Mouse (Mus musculus) intestine, postnatal 0 days (tissue): ENCODE results near the gene Dab1. TPM values are rescaled to one million over a fixed set of nuclear protein-coding genes. Genes with fewer than 3 reads are reported as not detected.

ENCODE experiments used
- ATAC-seq: fragments of 200-750 bp; cut with Nextera tagmentation; 2 replicates; pipeline ENCODE4 v1.8.0; 2017; ENCODE audit warnings: mild to moderate bottlenecking, moderate TSS enrichment, moderate library complexity
- H3K27ac ChIP-seq: fragments of 300-500 bp; sonication (generic); 2 replicates; pipeline ENCODE4 v1.5.1; 2014; ENCODE audit warnings: mild to moderate bottlenecking, low read depth, low read length, moderate library complexity
- H3K27me3 ChIP-seq: fragments of 300-500 bp; sonication (generic); replicated peaks from 2 replicates; pipeline ENCODE4 v1.6.1; 2014; ENCODE audit warnings: low read length, mixed read lengths; ENCODE audit not compliant: control insufficient read depth, insufficient read depth
- H3K36me3 ChIP-seq: fragments of 300-500 bp; sonication (generic); 2 replicates; pipeline ENCODE4 v1.6.1; 2014; ENCODE audit warnings: mild to moderate bottlenecking, moderate library complexity; ENCODE audit not compliant: control insufficient read depth, insufficient read depth
- H3K4me1 ChIP-seq: fragments of 300-500 bp; sonication (generic); replicated peaks from 2 replicates; pipeline ENCODE4 v1.6.1; 2014; ENCODE audit warnings: antibody characterized with exemption, low read length, mixed read lengths; ENCODE audit not compliant: control insufficient read depth, insufficient read depth
- H3K4me2 ChIP-seq: fragments of 300-500 bp; sonication (generic); replicated peaks from 2 replicates; pipeline ENCODE4 v1.6.1; 2014; ENCODE audit warnings: low read depth, mild to moderate bottlenecking, moderate library complexity
- H3K4me3 ChIP-seq: fragments of 300-500 bp; sonication (generic); 2 replicates; pipeline ENCODE4 v1.5.1; 2014; ENCODE audit warnings: low read depth, low read length
- H3K9ac ChIP-seq: fragments of 300-500 bp; sonication (generic); 2 replicates; pipeline ENCODE4 v1.6.1; 2014; ENCODE audit warnings: mild to moderate bottlenecking, low read depth, low read length
- H3K9me3 ChIP-seq: fragments of 300-500 bp; sonication (generic); 2 replicates; pipeline ENCODE4 v1.6.1; 2016; ENCODE audit warnings: mixed run types; ENCODE audit not compliant: control insufficient read depth
- CTCF ChIP-seq: sonication (generic); IDR thresholded peaks from 2 replicates; pipeline ENCODE4 v1.5.1; 2016; ENCODE audit warnings: low read depth, mild to moderate bottlenecking, control low read depth, antibody characterized with exemption, moderate library complexity
- WGBS: fragments of 180-500 bp; shearing (Covaris S2); extraction: QIAGEN DNeasy Blood & Tissue Kit; methylation state at CpG from one replicate; pipeline ENCODE4 v1.1.7; 2014; 5-methylcytosine and 5-hydroxymethylcytosine counted together
- polyA plus RNA-seq: library from polyadenylated mRNA; unstranded; fragments of >200 nt; fragmentation: Nextera tagmentation; extraction: Ambion mirVana; gene quantifications from 2 replicates; pipeline ENCODE4 v1.2.1, GENCODE M21; 2015

The Dab1 gene
- polyA plus RNA-seq, 1 experiment from 2014 or later: 61.3 TPM

DNA sequence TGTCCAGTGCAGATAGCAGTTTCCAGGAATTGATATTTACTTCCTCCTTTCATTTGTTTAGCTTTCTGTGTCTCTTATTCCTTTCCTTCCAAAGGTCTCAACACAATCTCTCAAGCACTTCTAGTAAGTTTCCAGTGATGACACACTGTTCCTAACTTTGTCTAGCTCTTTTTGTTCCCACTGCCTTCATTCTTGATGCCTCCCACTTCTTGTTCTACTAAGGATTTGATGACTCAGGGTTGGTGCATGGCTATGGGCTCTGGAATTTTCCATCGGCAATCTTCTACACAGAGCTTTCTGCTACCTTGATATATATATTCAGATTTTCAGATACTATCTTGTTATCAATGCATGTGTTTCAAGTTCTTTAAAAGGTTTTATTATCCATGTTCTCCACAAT, 656.1 kb downstream of the Dab1 start:
- no peak for ATAC-seq
- 93% methylated on average over 1 of the region's 1 CpGs for WGBS
- no peak for TF ChIP-seq CTCF
- Histone ChIP-seq H3K4me2 (no peak overlapping the region), H3K4me1 (no peaks in the 10 kb centered on the region), H3K9ac (no peak overlapping the region), H3K9me3 (no peaks in the 10 kb centered on the region), H3K4me3 (no peak overlapping the region), H3K27me3 (no peaks in the 10 kb centered on the region), H3K36me3 (no peaks in the 10 kb centered on the region), H3K27ac (no peak overlapping the region)

DNA sequence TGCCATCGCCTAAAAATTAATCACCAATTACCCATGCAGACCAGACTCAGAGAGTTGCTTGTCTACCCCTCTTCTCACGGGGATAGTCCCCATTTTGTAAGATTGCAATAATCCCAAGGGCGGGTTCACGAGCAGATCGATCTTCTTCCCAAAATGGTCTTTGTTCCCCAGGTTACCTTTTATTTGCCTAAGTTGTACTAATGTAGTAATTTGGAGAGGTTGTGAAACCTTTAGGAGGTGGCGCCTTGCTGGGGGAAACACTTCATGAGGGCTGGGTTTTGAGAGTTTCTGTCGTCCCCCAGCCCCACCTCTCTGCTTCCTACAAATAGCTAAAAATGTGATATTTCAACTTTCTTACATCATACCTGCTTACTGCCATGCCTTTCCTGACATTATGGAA, 657.8 kb downstream of the Dab1 start:
- no peak for ATAC-seq
- Histone ChIP-seq H3K27ac (no peak overlapping the region), H3K36me3 (no peaks in the 10 kb centered on the region), H3K9ac (no peak overlapping the region), H3K27me3 (no peaks in the 10 kb centered on the region), H3K4me3 (no peak overlapping the region), H3K4me1 (no peaks in the 10 kb centered on the region), H3K4me2 (no peak overlapping the region), H3K9me3 (no peaks in the 10 kb centered on the region)
- no peak for TF ChIP-seq CTCF
- 89% methylated on average over 7 of the region's 7 CpGs for WGBS

DNA sequence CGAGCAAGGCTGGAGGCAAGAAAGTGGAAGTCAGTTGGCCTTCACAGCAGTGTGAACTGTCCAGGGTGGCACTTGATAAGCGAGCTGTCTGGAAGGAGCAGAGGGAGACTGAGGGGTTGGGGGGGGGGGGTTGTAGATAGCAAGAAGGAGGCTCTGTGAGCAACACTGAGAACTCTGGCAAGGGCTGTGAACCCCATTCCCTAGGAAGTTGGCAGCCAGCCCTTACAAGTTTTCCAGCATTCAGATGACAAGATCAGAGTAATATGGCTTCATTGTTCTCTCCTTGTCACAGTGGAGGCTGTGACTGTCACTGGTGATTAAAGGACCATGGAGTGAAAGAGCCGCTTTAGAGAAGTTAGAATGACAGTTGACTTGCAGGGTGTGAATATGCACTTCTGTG, 662.4 kb downstream of the Dab1 start:
- WGBS: 59% methylated on average over 3 of the region's 3 CpGs
- ATAC-seq: no peak

DNA sequence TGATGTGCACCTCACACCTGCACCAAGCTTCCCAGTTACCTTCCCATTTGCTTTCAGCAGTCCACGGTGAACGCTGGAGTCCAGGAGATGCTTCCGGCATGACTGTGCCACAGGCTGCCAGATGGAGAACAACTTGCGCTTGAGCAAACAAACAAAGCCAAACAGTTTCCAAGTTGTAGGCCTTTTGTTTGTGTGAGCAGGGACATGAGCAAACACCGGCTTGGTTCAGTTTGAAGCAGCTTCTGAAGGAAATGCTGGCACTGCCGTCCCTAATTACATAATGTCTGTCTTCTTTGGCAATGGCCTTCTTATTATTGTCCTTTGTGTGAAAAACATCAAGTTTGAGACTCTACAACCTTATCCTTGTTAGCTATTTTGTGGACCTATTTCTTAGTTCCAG, 664.7 kb downstream of the Dab1 start:
- no peak for TF ChIP-seq CTCF
- H3K4me1 ChIP-seq: no peaks in the 10 kb centered on the region
- WGBS: 52% methylated on average over 6 of the region's 6 CpGs

More for the DNA sequence above, 662.4 kb downstream of the Dab1 start:
- Histone ChIP-seq H3K9ac (no peak overlapping the region), H3K27me3 (no peaks in the 10 kb centered on the region), H3K36me3 (no peaks in the 10 kb centered on the region), H3K9me3 (no peaks in the 10 kb centered on the region), H3K4me2 (no peak overlapping the region), H3K4me3 (no peak overlapping the region), H3K27ac (no peak overlapping the region), H3K4me1 (no peaks in the 10 kb centered on the region)
- no peak for TF ChIP-seq CTCF

DNA sequence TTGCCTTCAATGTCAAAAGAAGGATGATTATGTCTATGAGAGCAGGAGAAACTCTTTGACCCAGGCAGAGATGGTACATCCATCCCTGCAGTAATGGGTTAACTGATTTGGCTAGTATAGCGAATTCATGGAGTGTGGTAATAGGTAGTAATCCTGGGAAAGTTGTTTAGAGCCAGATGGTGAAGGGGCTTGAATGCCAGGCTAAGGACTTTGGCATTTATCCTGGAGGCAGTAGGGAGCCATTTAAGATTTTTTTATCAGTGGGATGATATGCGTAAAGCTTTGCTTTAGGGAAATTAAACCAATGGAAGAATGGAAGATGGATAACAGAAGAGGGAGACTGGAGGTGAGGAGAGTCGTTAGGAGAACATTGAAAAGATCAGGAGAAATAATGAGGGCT, 669.2 kb downstream of the Dab1 start:
- Histone ChIP-seq H3K27ac (no peak overlapping the region), H3K4me1 (no peaks in the 10 kb centered on the region), H3K9ac (no peak overlapping the region), H3K36me3 (no peaks in the 10 kb centered on the region), H3K27me3 (no peaks in the 10 kb centered on the region), H3K4me2 (no peak overlapping the region), H3K4me3 (no peak overlapping the region), H3K9me3 (no peaks in the 10 kb centered on the region)
- TF ChIP-seq CTCF: no peak
- ATAC-seq: no peak
- WGBS: 79% methylated on average over 3 of the region's 3 CpGs

More for the DNA sequence above, 664.7 kb downstream of the Dab1 start:
- Histone ChIP-seq H3K27me3 (no peaks in the 10 kb centered on the region), H3K27ac (no peak overlapping the region), H3K4me3 (no peak overlapping the region), H3K9ac (no peak overlapping the region), H3K9me3 (no peaks in the 10 kb centered on the region), H3K4me2 (no peak overlapping the region), H3K36me3 (no peaks in the 10 kb centered on the region)
- no peak for ATAC-seq

DNA sequence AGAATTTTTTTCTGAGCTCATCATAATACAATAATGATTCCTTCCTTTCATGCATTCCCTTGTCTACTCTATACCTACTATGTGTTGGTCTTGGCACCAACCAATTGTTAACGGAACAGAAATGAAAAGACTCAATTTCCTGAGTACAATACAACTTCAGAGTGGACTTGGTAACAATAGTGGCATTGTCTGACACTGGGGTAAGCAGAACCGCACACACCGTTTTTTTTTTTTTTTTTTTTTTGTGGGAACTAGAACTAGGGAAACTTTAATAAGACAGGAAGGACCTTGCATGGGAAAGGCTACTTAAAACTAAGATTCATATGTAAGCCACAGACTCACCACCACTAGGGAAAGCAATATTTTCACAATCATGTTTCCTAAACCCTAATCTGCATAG, 682.6 kb downstream of the Dab1 start:
- Histone ChIP-seq H3K4me3 (no peak overlapping the region), H3K9me3 (no peaks in the 10 kb centered on the region), H3K4me2 (no peak overlapping the region), H3K27ac (no peak overlapping the region), H3K4me1 (no peaks in the 10 kb centered on the region), H3K9ac (no peak overlapping the region), H3K27me3 (no peaks in the 10 kb centered on the region), H3K36me3 (no peaks in the 10 kb centered on the region)
- TF ChIP-seq CTCF: no peak
- WGBS: 67% methylated on average over 3 of the region's 3 CpGs
- no peak for ATAC-seq

DNA sequence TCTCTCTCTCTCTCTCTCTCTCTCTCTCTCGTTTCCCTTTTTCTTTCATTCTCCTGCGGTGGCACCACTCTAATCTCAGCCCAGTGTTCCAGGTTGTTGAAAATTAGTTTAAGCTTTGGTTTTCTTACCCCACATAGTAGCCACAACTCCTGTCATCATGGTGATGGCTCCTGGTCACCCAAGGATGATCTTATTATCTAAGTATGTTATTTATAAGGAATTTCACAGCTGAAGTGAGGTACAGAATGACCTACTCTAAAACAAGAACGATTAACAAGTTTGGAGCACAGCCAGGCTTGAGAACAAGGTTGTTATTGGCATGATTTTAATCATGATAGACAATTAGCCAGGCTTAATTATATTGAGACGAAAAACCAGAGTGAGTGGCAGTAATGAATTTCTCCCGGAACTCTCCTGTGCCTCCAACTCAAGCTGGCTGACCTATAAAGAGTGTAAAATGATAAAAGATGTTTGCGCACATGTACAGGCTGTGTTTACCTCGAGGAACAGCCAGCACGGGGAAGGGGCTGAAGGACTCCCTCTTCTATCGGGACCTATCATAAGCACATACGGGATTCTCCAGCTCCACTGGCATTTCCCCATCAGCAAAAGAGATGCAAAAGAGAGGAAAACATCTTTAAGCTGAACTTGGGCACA, 684.0 kb downstream of the Dab1 start:
- no peak overlapping the region for H3K27ac ChIP-seq
- H3K4me1 ChIP-seq: no peaks in the 10 kb centered on the region
- WGBS: 55% methylated on average over 10 of the region's 10 CpGs
- no peak for TF ChIP-seq CTCF
- no peak overlapping the region for H3K9ac ChIP-seq
- ATAC-seq: no peak
- no peak overlapping the region for H3K4me3 ChIP-seq
- H3K9me3 ChIP-seq: no peaks in the 10 kb centered on the region
- H3K36me3 ChIP-seq: no peaks in the 10 kb centered on the region
- no peak overlapping the region for H3K4me2 ChIP-seq
- no peaks in the 10 kb centered on the region for H3K27me3 ChIP-seq
